Mouse (Mus musculus) neural tube, embryonic 14.5 days (tissue): ENCODE results near the gene Gm42669. TPM values are rescaled to one million over a fixed set of nuclear protein-coding genes. Genes with fewer than 3 reads are reported as not detected.

ENCODE experiments used
- ATAC-seq: fragments of 200-750 bp; cut with Nextera tagmentation; 2 replicates; pipeline ENCODE4 v1.8.0; 2017; ENCODE audit warnings: low read depth, mild to moderate bottlenecking, moderate TSS enrichment, moderate library complexity
- H3K27ac ChIP-seq: fragments of 300-500 bp; sonication (generic); 2 replicates; pipeline ENCODE4 v1.5.1; 2014; ENCODE audit warnings: low read depth, mild to moderate bottlenecking, control low read depth, low read length, moderate library complexity, mixed read lengths
- H3K27me3 ChIP-seq: fragments of 300-500 bp; sonication (generic); 2 replicates; pipeline ENCODE4 v1.6.1; 2014; ENCODE audit warnings: low read length; ENCODE audit not compliant: control insufficient read depth, insufficient read depth
- H3K36me3 ChIP-seq: fragments of 300-500 bp; sonication (generic); 2 replicates; pipeline ENCODE4 v1.6.1; 2014; ENCODE audit warnings: low read length, mixed read lengths; ENCODE audit not compliant: control insufficient read depth, insufficient read depth
- H3K4me1 ChIP-seq: fragments of 300-500 bp; sonication (generic); 2 replicates; pipeline ENCODE4 v1.6.1; 2014; ENCODE audit warnings: low read length; ENCODE audit not compliant: control insufficient read depth, insufficient read depth
- H3K4me2 ChIP-seq: fragments of 300-500 bp; sonication (generic); 2 replicates; pipeline ENCODE4 v1.6.1; 2014; ENCODE audit warnings: mild to moderate bottlenecking, low read depth, low read length, control low read depth
- H3K4me3 ChIP-seq: fragments of 300-500 bp; sonication (generic); 2 replicates; pipeline ENCODE4 v1.5.1; 2014; ENCODE audit warnings: low read depth, low read length, control low read depth, mixed read lengths
- H3K9ac ChIP-seq: fragments of 300-500 bp; sonication (generic); replicated peaks from 2 replicates; pipeline ENCODE4 v1.6.1; 2014; ENCODE audit warnings: low read depth, mild to moderate bottlenecking, control low read depth, low read length, mixed read lengths
- H3K9me3 ChIP-seq: fragments of 300-500 bp; sonication (generic); 2 replicates; pipeline ENCODE4 v1.6.1; 2016; ENCODE audit warnings: low read length; ENCODE audit not compliant: control insufficient read depth
- WGBS: fragments of 180-500 bp; shearing (Covaris S2); extraction: QIAGEN DNeasy Blood & Tissue Kit; methylation state at CpG from one replicate; pipeline ENCODE4 v1.1.7; 2014; 5-methylcytosine and 5-hydroxymethylcytosine counted together
- polyA plus RNA-seq: library from polyadenylated mRNA; unstranded; fragments of >200 nt; fragmentation: Nextera tagmentation; extraction: Ambion mirVana; gene quantifications from 2 replicates; pipeline ENCODE4 v1.2.1, GENCODE M21; 2014

Gm42669 gene
- polyA plus RNA-seq, 1 experiment from 2014 or later, result 1.2 TPM

GRCm38 (mm10) chr5:107611224-107611623 is 103.8 kb downstream of the Gm42669 start:
- Histone ChIP-seq H3K27ac (no peak overlapping the region), H3K9me3 (no peaks in the 10 kb centered on the region), H3K9ac (no peak overlapping the region), H3K4me2 (no peak overlapping the region), H3K4me1 (no peaks in the 10 kb centered on the region), H3K27me3 (no peaks in the 10 kb centered on the region), H3K36me3 (peaks cover 3% of the 10 kb centered on the region; the same call in 1 of the 2 replicates), H3K4me3 (no peak overlapping the region)
- WGBS, result 6% methylated on average over 2 of the region's 2 CpGs
- ATAC-seq, result peak; percentile 72; the same call in 1 of the 2 replicates

- H3K36me3 ChIP-seq, result peaks cover 7% of the 10 kb centered on the region; the same call in 1 of the 2 replicates
- H3K4me1 ChIP-seq, result no peaks in the 10 kb centered on the region
- H3K4me3 ChIP-seq, result no peak overlapping the region
- H3K9ac ChIP-seq, result no peak overlapping the region
- no peak overlapping the region for H3K4me2 ChIP-seq
- WGBS, result 77% methylated on average over 6 of the region's 6 CpGs
- no peaks in the 10 kb centered on the region for H3K9me3 ChIP-seq
- no peak for ATAC-seq
- no peaks in the 10 kb centered on the region for H3K27me3 ChIP-seq
- H3K27ac ChIP-seq, result no peak overlapping the region
These were observed 110.6 kb downstream of the Gm42669 start for GRCm38 (mm10) chr5:107617986-107618385.

GRCm38 (mm10) chr5:107621327-107621726 is 113.9 kb downstream of the Gm42669 start:
- Histone ChIP-seq H3K9me3 (no peaks in the 10 kb centered on the region), H3K9ac (no peak overlapping the region), H3K27ac (no peak overlapping the region), H3K4me1 (no peaks in the 10 kb centered on the region), H3K4me3 (no peak overlapping the region), H3K4me2 (no peak overlapping the region), H3K36me3 (peaks cover 7% of the 10 kb centered on the region; the same call in 1 of the 2 replicates), H3K27me3 (no peaks in the 10 kb centered on the region)
- ATAC-seq, result no peak
- WGBS, result 95% methylated on average over 3 of the region's 3 CpGs

Other genes starting within 250 kb of the Gm42669 start
- gene Tgfbr3, start 218.0 kb upstream of the Gm42669 start, polyA plus RNA-seq, result 2.6 and 8.8 TPM in 2 replicates
- gene Brdt, start 176.5 kb upstream of the Gm42669 start, polyA plus RNA-seq, result 3.9 and 4.9 TPM in 2 replicates
- gene Ephx4, start 104.9 kb upstream of the Gm42669 start, polyA plus RNA-seq, result 3.5 and 3.9 TPM in 2 replicates
- 0.07 TPM in 1 of 2 replicates, not detected in the other for gene Lpcat2b, start 76.1 kb upstream of the Gm42669 start, polyA plus RNA-seq
- 19.0 and 21.2 TPM in 2 replicates for gene Btbd8, start 69.6 kb upstream of the Gm42669 start, polyA plus RNA-seq
- 0.35 and 0.58 TPM in 2 replicates for gene 1700028K03Rik, start 27.1 kb downstream of the Gm42669 start, polyA plus RNA-seq
- 26.1 and 29.2 TPM in 2 replicates for gene Rpap2, start 89.8 kb downstream of the Gm42669 start, polyA plus RNA-seq
- 42.0 and 47.6 TPM in 2 replicates for gene Glmn, start 90.3 kb downstream of the Gm42669 start, polyA plus RNA-seq
- gene Gfi1, start 218.4 kb downstream of the Gm42669 start, polyA plus RNA-seq, result not detected in 2 replicates